8 mouse cellular contexts compared by ENCODE assay signal in genomic region chr7:28267129-28268041, GRCm38 (mm10). TPM values are rescaled to one million over a fixed set of nuclear protein-coding genes. Genes with fewer than 3 reads are reported as not detected.
DNase-seq lines count a peak whose midpoint lies in the region; ATAC-seq lines count a peak whose summit lies in the region.

TSS of gene Eid2 (plus strand) at chr7:28267881.

- H3K27ac ChIP-seq in hindbrain, embryonic 11.5 days (ENCODE audit: low read depth, low read length): peak within 1 kb of the TSS; percentile 90
- H3K27ac ChIP-seq in lung, embryonic 15.5 days: peak within 1 kb of the TSS; percentile 88

- 7% methylated on average over 57 of the region's 57 CpGs for WGBS in hindbrain, embryonic 11.5 days
- WGBS in lung, embryonic 15.5 days: 6% methylated on average over 56 of the region's 57 CpGs

- no peaks in the 10 kb centered on the region for H3K4me1 ChIP-seq in hindbrain, embryonic 11.5 days (replicated peaks; ENCODE audit: control insufficient read depth, insufficient read depth, low read length)
- H3K4me1 ChIP-seq in lung, embryonic 15.5 days: peaks cover 15% of the 10 kb centered on the region; the same call in 1 of the 2 replicates

- H3K9me3 ChIP-seq in hindbrain, embryonic 11.5 days (ENCODE audit: control insufficient read depth, low read length): no peaks in the 10 kb centered on the region
- no peaks in the 10 kb centered on the region for H3K9me3 ChIP-seq in lung, embryonic 15.5 days

- peak within 1 kb of the TSS; percentile 74 for H3K4me3 ChIP-seq in hindbrain, embryonic 11.5 days (ENCODE audit: low read depth, low read length)
- H3K4me3 ChIP-seq in lung, embryonic 15.5 days: peak within 1 kb of the TSS; percentile 88

- ATAC-seq in hindbrain, embryonic 11.5 days (ENCODE audit: low FRiP score): peak; percentile 92
- ATAC-seq in lung, embryonic 15.5 days (ENCODE audit: borderline replicate concordance, extremely low read depth, low FRiP score, low TSS enrichment): peak; percentile 88

- H3K36me3 ChIP-seq in hindbrain, embryonic 11.5 days (ENCODE audit: control insufficient read depth, insufficient read depth, low read length): peaks cover 4% of the 10 kb centered on the region; the same call in 1 of the 2 replicates
- peaks cover 15% of the 10 kb centered on the region; the same call in 1 of the 2 replicates for H3K36me3 ChIP-seq in lung, embryonic 15.5 days

- peak within 1 kb of the TSS; percentile 99 for H3K9ac ChIP-seq in hindbrain, embryonic 11.5 days (ENCODE audit: low read depth, low read length)
- peak within 1 kb of the TSS; percentile 95 for H3K9ac ChIP-seq in lung, embryonic 15.5 days

- peak; percentile 90 for DNase-seq in MN1 (ENCODE audit: low spot score)
- peak; percentile 91 for DNase-seq in cerebellum, adult 9-10 months
- DNase-seq in frontal cortex, postnatal 10 days (ENCODE audit: low spot score in 2 of 2): peak; percentile 85 to 91
- DNase-seq in hindbrain, embryonic 11.5 days (ENCODE audit: low spot score): peak; percentile 94
- peak; percentile 90 for DNase-seq in layer of hippocampus, adult 9-11 months
- peak; percentile 94 for DNase-seq in retina, postnatal 1 day
- peak; percentile 40 for DNase-seq in urinary bladder, postnatal 10 days (ENCODE audit: low spot score)

- H3K27me3 ChIP-seq in hindbrain, embryonic 11.5 days (ENCODE audit: control insufficient read depth, insufficient read depth, low read length): no peaks in the 10 kb centered on the region; the same call in 1 of the 2 replicates
- no peaks in the 10 kb centered on the region for H3K27me3 ChIP-seq in lung, embryonic 15.5 days

- H3K4me2 ChIP-seq in hindbrain, embryonic 11.5 days (replicated peaks; ENCODE audit: low read depth, low read length): peak within 1 kb of the TSS; percentile 79
- peak within 1 kb of the TSS; percentile 86 for H3K4me2 ChIP-seq in lung, embryonic 15.5 days

RNA-seq across cellular contexts. Expression of gene Eid2, which starts in this region (rescaled TPM):
- polyA plus RNA-seq in hindbrain, embryonic 11.5 days (2014; fragmentation: Nextera tagmentation; extraction: Ambion mirVana): 7.2 and 12.7 TPM in 2 replicates
- 6.6 and 9.0 TPM in 2 replicates for polyA plus RNA-seq in lung, embryonic 15.5 days (2015; fragmentation: Nextera tagmentation; extraction: Ambion mirVana)

Comparison
In these comparisons a context has a peak if more than half of its experiments do, and no peak if none do; other contexts are left out.
1. Peak in every context shown above with its lines: DNase-seq, ATAC-seq, H3K4me3 ChIP-seq and H3K27ac ChIP-seq.
2. DNase-seq: peak in every context shown above with its lines; median percentile 94 in hindbrain, embryonic 11.5 days; 94 in retina, postnatal 1 day; 91 in cerebellum, adult 9-10 months; 90 in MN1; 90 in layer of hippocampus, adult 9-11 months; 88 in frontal cortex, postnatal 10 days; 40 in urinary bladder, postnatal 10 days.